Mouse (Mus musculus) layer of hippocampus, postnatal 25 days (tissue): ENCODE measurements around the gene Med11. TPM values are rescaled to one million over a fixed set of nuclear protein-coding genes. Genes with fewer than 3 reads are reported as not detected.
"Not testable (repeated sequence)": the region's sequence is repeated elsewhere in the genome, so short reads cannot be mapped to it uniquely, and the experiment has no call there.

Experiments used
- DNase-seq, 2 experiments: peaks; one replicate each; pipeline ENCODE4 v3.0.0; 2022; ENCODE audit warnings: mixed read lengths in 2 of 2, low spot score in 1 of 2; ENCODE audit errors: extremely low spot score in 1 of 2
- total RNA-seq, 2 experiments: library from RNA; stranded (reverse); gene quantifications; 2 replicates each; pipeline ENCODE4 v1.2.3; 2021

Gene Med11
- 10 to 100 TPM; 15.5 to 17.4 TPM for total RNA-seq

- peak; percentile 87 to 88 for DNase-seq
Observed at GRCm38 (mm10) chr11:70451797-70452498, at the start of gene Med11. TSS of gene Med11 (plus strand) at chr11:70451919.

DNA sequence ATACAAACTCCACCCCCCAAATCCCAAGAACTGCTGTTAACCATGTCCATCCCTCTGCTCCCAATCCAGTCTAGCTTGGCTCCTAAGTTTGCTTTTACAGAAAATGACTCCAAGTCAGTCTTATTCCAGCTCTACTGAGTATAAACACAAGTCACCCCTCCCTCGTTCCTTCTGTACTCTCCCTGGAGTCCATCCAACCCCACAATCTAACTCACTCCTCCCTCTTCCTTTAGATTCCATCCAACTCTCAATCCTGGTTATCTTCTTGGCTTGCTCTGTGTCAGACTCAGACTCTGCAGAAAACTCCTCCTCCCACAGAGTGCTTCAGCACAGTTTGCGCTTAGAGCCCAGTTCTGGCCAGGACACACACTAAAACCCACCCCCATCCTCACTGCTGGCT, 48.1 kb upstream of the Med11 start:
- DNase-seq: no peak

GRCm38 (mm10) chr11:70409594-70410296, 42.0 kb upstream of the Med11 start, which contains the start of gene Pelp1:
TSS of gene Pelp1 (minus strand) at chr11:70410031.
- DNase-seq: peak; percentile 84 to 96

- DNase-seq: no peak
Observed at GRCm38 (mm10) chr11:70410297-70410643, 41.4 kb upstream of the Med11 start.

- DNase-seq: no peak
Observed at GRCm38 (mm10) chr11:70412591-70412990, 39.1 kb upstream of the Med11 start.

- peak; percentile 62 to 90 for DNase-seq
Observed at GRCm38 (mm10) chr11:70413961-70414360, 37.8 kb upstream of the Med11 start.

DNA sequence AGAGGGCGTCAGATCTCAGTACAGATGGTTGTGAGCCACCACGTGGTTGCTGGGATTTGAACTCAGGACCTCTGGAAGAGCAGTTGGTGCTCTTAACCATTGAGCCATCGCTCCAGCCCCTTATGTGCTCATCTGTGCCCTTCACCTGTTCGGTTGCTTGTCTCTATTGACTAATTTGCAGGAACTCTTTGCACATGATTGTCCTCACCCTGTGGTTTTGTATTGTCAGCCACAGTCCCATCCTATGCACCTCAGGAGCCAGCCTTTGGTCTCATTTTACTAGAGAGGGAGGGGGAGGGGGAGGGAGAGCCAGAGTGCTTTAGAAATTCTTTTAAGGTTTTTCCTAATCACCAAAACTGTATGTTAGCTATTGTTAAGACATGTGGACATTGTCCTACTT, 33.5 kb upstream of the Med11 start:
- DNase-seq: no peak

DNA sequence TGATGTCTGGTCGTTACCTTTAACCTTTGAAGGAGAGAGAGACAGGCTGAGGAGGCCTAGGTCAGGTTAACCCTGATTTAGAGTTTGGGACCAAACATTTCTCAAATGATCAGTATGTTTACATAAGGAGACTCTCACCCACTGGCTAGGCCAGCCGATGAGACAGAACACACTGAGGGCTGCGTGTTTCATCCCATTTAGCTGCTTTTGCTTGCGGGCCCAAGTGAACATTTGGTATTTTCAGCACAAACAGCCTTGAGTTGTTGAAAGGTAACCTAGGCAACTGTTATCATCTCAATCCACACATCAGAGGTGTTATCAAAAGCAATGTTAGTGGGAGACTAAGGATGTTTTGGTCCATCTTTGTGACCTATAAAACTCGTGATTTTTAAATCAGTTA, 32.2 kb upstream of the Med11 start:
- no peak for DNase-seq

DNA sequence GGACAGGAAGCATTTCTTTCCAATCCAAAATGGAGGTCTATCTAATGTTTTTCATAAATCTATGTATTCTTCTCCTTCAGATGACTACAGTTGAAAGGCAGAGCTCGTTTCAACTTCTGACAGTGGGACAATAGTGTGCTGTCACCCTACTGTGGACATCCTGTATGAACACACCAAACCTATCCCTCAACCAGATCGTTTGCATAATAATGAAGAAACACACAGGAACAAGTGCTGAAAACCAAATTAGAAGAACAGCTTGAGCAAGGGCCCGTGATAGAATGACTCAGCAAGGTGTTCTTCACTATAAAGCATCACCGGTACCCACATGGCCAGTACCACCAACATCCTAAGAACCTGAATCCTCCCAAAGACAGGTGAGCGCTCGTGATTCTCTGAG, 25.1 kb upstream of the Med11 start:
- DNase-seq: not testable (repeated sequence)

DNA sequence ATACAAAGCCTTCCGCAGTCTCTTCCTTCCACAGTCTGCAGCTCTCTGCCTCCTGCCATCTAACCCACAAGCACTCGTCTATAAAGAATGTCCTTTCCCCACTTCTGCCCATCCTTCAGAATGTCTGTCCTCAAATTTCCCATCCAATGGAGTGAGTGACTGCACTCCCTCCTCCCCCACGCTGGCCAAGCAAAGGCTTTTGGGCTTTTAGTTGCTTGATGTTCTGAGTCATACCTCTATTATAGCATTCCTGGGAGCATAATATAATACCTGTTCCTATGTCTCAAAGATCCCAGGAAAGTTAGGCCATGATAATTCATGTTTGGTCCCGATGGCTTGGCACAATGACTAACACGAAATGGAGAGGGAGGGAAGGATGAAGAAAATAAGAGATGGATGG, 20.1 kb upstream of the Med11 start:
- no peak for DNase-seq

GRCm38 (mm10) chr11:70432048-70432894, 19.4 kb upstream of the Med11 start, which contains the start of gene Arrb2:
TSS of gene Arrb2 (plus strand) at chr11:70432635.
- peak; percentile 96 to 99 for DNase-seq

DNA sequence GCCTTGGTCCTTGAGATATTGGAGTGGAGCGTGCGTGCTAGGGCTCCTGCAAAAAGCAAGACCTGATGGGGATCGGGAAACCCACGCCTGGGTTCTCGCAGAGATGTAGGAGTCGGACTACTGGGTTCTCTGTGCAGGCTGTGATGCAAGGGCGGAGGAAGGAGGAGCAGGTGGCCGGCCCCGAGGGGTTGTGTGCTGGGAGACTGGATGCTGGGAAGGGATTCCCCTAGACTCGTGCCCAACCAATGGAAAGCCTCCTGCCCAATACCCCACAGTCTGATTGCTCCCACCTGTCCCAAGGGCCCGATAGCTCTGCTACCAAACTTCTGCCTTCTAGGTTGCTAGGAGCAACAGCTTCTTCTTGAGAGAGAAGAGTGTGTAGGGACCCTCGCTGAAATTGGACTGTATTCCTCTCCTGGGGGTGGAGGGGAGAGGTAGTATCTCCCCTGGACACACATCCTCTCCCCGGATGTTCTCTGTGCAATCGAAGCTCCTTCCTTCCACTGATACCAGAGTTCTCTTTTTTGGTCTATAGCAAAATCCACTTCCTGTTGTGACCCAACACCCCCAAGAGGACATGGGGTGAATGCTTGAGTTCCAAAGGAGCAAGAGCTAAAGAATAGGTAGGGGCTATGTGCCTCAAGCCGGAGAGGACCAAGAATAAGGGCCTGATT, 18.7 kb upstream of the Med11 start:
- peak in 1 of 2 experiments; percentile 43 for DNase-seq

GRCm38 (mm10) chr11:70433569-70433943, 18.2 kb upstream of the Med11 start:
- DNase-seq: no peak

- DNase-seq: no peak
Observed at GRCm38 (mm10) chr11:70433951-70434350, 17.8 kb upstream of the Med11 start.

GRCm38 (mm10) chr11:70435476-70435875, 16.2 kb upstream of the Med11 start:
- no peak for DNase-seq

GRCm38 (mm10) chr11:70437426-70437825, 14.3 kb upstream of the Med11 start:
- DNase-seq: no peak

GRCm38 (mm10) chr11:70438728-70439374, 12.9 kb upstream of the Med11 start:
- no peak for DNase-seq

GRCm38 (mm10) chr11:70440637-70441036, 11.1 kb upstream of the Med11 start:
- DNase-seq: no peak

DNA sequence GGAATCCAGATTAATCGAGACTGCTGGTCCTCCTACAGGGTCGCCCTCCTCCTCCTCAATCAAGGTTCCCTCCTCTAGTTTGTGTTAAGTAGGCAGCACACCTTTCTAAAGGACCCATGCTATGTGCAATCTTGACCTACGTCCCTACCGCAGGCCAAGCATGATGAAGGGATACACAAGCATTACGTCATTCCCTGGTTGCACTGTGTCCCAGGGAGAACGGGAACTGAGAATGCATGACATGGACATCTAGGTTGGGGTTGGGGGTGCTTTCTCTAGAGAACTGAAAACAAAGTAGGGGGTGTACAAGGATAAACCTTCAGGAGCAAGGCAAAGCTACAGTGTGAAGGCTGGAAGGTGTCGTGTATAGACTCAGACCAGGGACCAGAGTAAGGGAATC, 9.8 kb upstream of the Med11 start:
- DNase-seq: no peak

DNA sequence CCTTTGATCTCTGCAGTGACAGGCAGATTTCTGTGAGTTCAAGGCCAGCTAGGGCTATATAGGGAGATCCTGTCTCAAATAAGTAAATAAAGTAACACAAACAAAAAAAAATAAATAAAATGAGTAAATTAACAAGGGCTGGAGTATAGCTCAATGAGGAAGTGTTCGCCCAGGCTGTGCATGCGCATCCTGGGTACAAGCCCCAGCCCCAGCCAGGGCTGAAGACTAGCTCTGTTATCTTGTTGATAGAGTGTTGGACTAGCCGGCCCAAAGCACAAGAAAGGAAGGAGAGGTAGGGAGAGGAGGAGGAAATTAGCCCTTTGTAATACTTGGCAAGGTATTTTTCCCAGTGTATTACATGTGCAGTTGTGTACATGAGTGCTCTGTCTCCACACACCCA, 7.8 kb upstream of the Med11 start:
- no peak for DNase-seq
